In the genomic region with DNA sequence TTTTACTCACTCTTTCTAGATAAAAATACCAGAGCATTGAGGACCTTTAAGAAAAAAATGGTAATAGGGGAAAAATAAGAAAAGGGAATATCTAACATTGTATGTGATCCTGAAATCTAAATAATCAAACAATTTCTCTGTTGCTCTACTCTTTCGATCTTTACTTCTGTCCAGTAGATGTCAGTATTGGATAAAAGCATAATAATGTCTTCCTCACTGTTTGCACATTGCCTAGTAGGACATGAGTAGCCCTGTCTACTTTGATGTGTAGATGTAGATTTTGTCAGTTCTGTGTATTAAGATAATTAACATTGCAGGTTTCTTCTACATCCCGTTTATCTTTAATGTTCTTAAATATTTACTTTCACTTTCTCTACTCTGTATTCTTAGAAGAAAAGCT, we compare ENCODE assay signal across 12 mouse cellular contexts.
A peak's percentile ranks its signal among the peaks of the same experiment; 100 is the strongest.
DNase-seq lines count a peak whose midpoint lies in the region; ATAC-seq lines count a peak whose summit lies in the region.
"Had no signal": no experiment of that assay in that cellular context is flagged by ENCODE, and none has a peak within 500 bp of the region (broad histone marks: within the 10 kb centered on the region; RNA-seq: fewer than 3 reads in every experiment).

No protein-coding gene starts in this region.

- H3K4me2 ChIP-seq in hindbrain, embryonic 11.5 days (replicated peaks; ENCODE audit: low read depth, low read length): no peak overlapping the region
- H3K4me2 ChIP-seq in hindbrain, embryonic 12.5 days (replicated peaks): no peak overlapping the region
- no peak overlapping the region for H3K4me2 ChIP-seq in forebrain, embryonic 16.5 days (ENCODE audit: low read length)
- H3K4me2 ChIP-seq: heart, embryonic 13.5 days had no signal

- H3K36me3 ChIP-seq in hindbrain, embryonic 11.5 days (ENCODE audit: control insufficient read depth, insufficient read depth, low read length): no peaks in the 10 kb centered on the region
- no peaks in the 10 kb centered on the region for H3K36me3 ChIP-seq in hindbrain, embryonic 12.5 days
- no peaks in the 10 kb centered on the region for H3K36me3 ChIP-seq in forebrain, embryonic 16.5 days (ENCODE audit: control insufficient read depth, insufficient read depth)
- H3K36me3 ChIP-seq: heart, embryonic 13.5 days had no signal

- H3K27me3 ChIP-seq in hindbrain, embryonic 11.5 days (ENCODE audit: control insufficient read depth, insufficient read depth, low read length): no peaks in the 10 kb centered on the region
- H3K27me3 ChIP-seq in hindbrain, embryonic 12.5 days: no peaks in the 10 kb centered on the region
- no peaks in the 10 kb centered on the region for H3K27me3 ChIP-seq in forebrain, embryonic 16.5 days (replicated peaks; ENCODE audit: control insufficient read depth, insufficient read depth, low read length)
- H3K27me3 ChIP-seq: heart, embryonic 13.5 days had no signal

- 0 out of 2 replicates have a peak, but pooled peaks have one; percentile 54 for ATAC-seq in hindbrain, embryonic 11.5 days (ENCODE audit: low FRiP score)
- no peak for ATAC-seq in hindbrain, embryonic 12.5 days (ENCODE audit: low FRiP score)
- ATAC-seq in forebrain, embryonic 16.5 days: peak; percentile 72
- no peak for ATAC-seq in megakaryocyte progenitor cell, adult 5-6 weeks (replicated peaks; ENCODE audit: poor library complexity)

- no peak overlapping the region for H3K27ac ChIP-seq in hindbrain, embryonic 11.5 days (ENCODE audit: low read depth, low read length)
- H3K27ac ChIP-seq in hindbrain, embryonic 12.5 days: no peak overlapping the region
- H3K27ac ChIP-seq in forebrain, embryonic 16.5 days (ENCODE audit: low read length): no peak overlapping the region
- H3K27ac ChIP-seq: heart, embryonic 13.5 days had no signal

- H3K4me1 ChIP-seq in hindbrain, embryonic 11.5 days (replicated peaks; ENCODE audit: control insufficient read depth, insufficient read depth, low read length): no peaks in the 10 kb centered on the region
- no peaks in the 10 kb centered on the region for H3K4me1 ChIP-seq in hindbrain, embryonic 12.5 days
- no peaks in the 10 kb centered on the region for H3K4me1 ChIP-seq in forebrain, embryonic 16.5 days (replicated peaks; ENCODE audit: control insufficient read depth, insufficient read depth, low read length)
- H3K4me1 ChIP-seq: heart, embryonic 13.5 days had no signal

- no peaks in the 10 kb centered on the region for H3K9me3 ChIP-seq in hindbrain, embryonic 11.5 days (ENCODE audit: control insufficient read depth, low read length)
- H3K9me3 ChIP-seq in hindbrain, embryonic 12.5 days (replicated peaks): no peaks in the 10 kb centered on the region
- H3K9me3 ChIP-seq in forebrain, embryonic 16.5 days (ENCODE audit: control insufficient read depth, low read length): no peaks in the 10 kb centered on the region
- H3K9me3 ChIP-seq: heart, embryonic 13.5 days had no signal

- H3K9ac ChIP-seq in hindbrain, embryonic 11.5 days (ENCODE audit: low read depth, low read length): no peak overlapping the region
- no peak overlapping the region for H3K9ac ChIP-seq in hindbrain, embryonic 12.5 days
- no peak overlapping the region for H3K9ac ChIP-seq in forebrain, embryonic 16.5 days (replicated peaks; ENCODE audit: low read depth, low read length)
- H3K9ac ChIP-seq: heart, embryonic 13.5 days had no signal

- DNase-seq in hindbrain, embryonic 11.5 days (ENCODE audit: low spot score): no peak
- DNase-seq in 3T3-L1 (ENCODE audit: low read depth, low spot score): peak; percentile 61
- DNase-seq in MN1 (ENCODE audit: low spot score): peak; percentile 9
- no peak for DNase-seq in urinary bladder, adult 2 months (ENCODE audit: low spot score)
- DNase-seq in ovary, postnatal 10 days (ENCODE audit: low spot score): no peak
- DNase-seq: adrenal gland, postnatal 36 days; cerebellum, postnatal 14 days; kidney, adult 18-20 months had no signal

- no peak overlapping the region for H3K4me3 ChIP-seq in hindbrain, embryonic 11.5 days (ENCODE audit: low read depth, low read length)
- H3K4me3 ChIP-seq in hindbrain, embryonic 12.5 days: no peak overlapping the region
- H3K4me3 ChIP-seq in forebrain, embryonic 16.5 days (replicated peaks; ENCODE audit: low read length): no peak overlapping the region
- H3K4me3 ChIP-seq: heart, embryonic 13.5 days had no signal

- 62% methylated on average over 2 of the region's 2 CpGs for WGBS in hindbrain, embryonic 11.5 days
- 66% methylated on average over 2 of the region's 2 CpGs for WGBS in hindbrain, embryonic 12.5 days
- WGBS in forebrain, embryonic 16.5 days: 61% methylated on average over 2 of the region's 2 CpGs

Comparison
In these comparisons a context has a peak if more than half of its experiments do, and no peak if none do; other contexts are left out.
1. ATAC-seq: peak in hindbrain, embryonic 11.5 days (single experiment) and forebrain, embryonic 16.5 days (single experiment); none in hindbrain, embryonic 12.5 days (single experiment) and megakaryocyte progenitor cell, adult 5-6 weeks (single experiment).
2. DNase-seq: peak in 3T3-L1 (single experiment) and MN1 (single experiment); none in hindbrain, embryonic 11.5 days (single experiment), urinary bladder, adult 2 months (single experiment) and ovary, postnatal 10 days (single experiment).